Mouse (Mus musculus): ENCODE data around the gene Csad. TPM values are rescaled to one million over a fixed set of nuclear protein-coding genes. Genes with fewer than 3 reads are reported as not detected.

Csad gene
- 77.6 and 82.1 TPM in 2 replicates for polyA plus RNA-seq (2012; rRNA removed)

DNA sequence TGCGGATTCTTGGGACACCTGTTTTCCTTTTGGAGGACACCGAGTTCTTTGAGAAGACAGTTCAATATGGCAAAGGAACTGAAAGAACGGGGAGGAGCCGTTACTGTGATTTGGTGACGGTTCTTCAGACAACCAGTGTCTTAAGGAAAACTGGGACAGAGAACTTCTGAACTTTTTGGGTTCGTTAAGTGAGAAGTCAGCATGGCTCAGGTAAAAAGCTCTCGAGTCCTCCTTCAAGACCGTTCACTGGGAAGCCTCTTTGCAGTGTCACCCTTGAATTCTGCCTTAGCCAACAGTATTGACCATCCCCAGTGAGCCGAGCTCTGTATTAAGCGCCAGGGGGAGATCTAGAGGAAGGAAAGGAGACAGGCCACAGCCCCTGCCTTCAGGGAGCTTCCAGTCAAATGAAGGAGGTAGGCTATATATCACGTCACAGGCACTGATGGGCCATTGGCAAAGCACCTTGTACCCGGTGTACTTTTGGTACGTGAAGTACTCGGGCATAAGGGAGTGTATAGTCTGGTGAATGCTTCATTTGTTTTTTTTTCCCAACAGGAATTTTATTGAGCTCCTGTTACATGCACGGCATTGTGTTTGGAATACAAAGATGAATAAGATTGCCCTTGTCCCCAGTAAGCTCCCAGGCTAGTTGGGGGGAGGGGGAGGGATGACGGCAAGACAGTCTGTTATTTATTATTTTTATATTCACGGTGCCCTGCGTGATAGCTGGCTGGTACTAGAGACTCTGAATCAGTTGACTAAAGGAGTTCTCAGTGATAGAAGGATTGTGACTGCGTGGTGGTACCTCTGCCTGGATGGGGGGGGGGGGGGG, at the start of gene Csad:
Gene Csad, minus strand, starts transcription at position 51 of the 832 bp plus-strand sequence.
- no peak for TF ChIP-seq CTCF (IDR thresholded peaks at IDR 0.05; ENCODE audit: borderline replicate concordance, control insufficient read depth, extremely low read depth, insufficient read depth, low read length, poor library complexity)
- no peak for TF ChIP-seq POLR2A (IDR thresholded peaks at IDR 0.05; ENCODE audit: control insufficient read depth, extremely low read depth, insufficient read depth, low read length, poor library complexity)
- WGBS = 79% methylated on average over 19 of the region's 19 CpGs
- DNase-seq = no peak
- Histone ChIP-seq H3K27me3 (ENCODE audit: control insufficient read depth, insufficient read depth, low read length) (no peaks in the 10 kb centered on the region), H3K4me1 (replicated peaks; ENCODE audit: control insufficient read depth, insufficient read depth, low read length) (peaks cover 32% of the 10 kb centered on the region), H3K27ac (ENCODE audit: control insufficient read depth, insufficient read depth, low read length) (peak within 1 kb of the TSS; percentile 87), H3K4me3 (ENCODE audit: control insufficient read depth, insufficient read depth, low read length) (peak within 1 kb of the TSS; percentile 95), H3K36me3 (ENCODE audit: control insufficient read depth, insufficient read depth, low read length) (peaks cover 26% of the 10 kb centered on the region)

DNA sequence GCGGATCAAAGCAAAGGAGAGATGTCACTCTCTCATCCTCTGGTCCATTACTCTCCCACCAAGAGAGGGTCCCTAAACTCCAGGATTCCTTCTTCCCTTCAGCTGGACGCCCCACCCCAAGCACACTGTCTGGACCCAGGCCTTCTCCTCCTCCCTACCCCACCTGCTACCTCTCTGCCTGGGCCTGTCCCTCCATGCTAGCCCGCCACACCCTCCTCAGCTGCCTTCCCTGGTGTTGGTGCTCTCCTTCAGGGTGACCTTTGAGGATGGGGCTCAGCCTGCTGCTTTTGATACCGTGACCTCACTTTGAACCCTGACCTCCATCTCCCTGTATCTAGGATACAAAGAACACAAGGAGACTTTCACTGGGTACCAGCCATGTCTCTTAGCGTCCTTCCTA, 46.0 kb upstream of the Csad start:
- Histone ChIP-seq H3K4me3 (ENCODE audit: control insufficient read depth, insufficient read depth, low read length) (no peak overlapping the region), H3K4me1 (replicated peaks; ENCODE audit: control insufficient read depth, insufficient read depth, low read length) (peaks cover 24% of the 10 kb centered on the region), H3K27me3 (ENCODE audit: control insufficient read depth, insufficient read depth, low read length) (peaks cover 8% of the 10 kb centered on the region; the same call in 1 of the 2 replicates), H3K27ac (ENCODE audit: control insufficient read depth, insufficient read depth, low read length) (no peak overlapping the region), H3K36me3 (ENCODE audit: control insufficient read depth, insufficient read depth, low read length) (no peaks in the 10 kb centered on the region)
- TF ChIP-seq POLR2A (IDR thresholded peaks at IDR 0.05; ENCODE audit: control insufficient read depth, extremely low read depth, insufficient read depth, low read length, poor library complexity) (no peak), CTCF (IDR thresholded peaks at IDR 0.05; ENCODE audit: borderline replicate concordance, control insufficient read depth, extremely low read depth, insufficient read depth, low read length, poor library complexity) (no peak)
- WGBS = 95% methylated on average over 5 of the region's 5 CpGs
- DNase-seq = no peak

DNA sequence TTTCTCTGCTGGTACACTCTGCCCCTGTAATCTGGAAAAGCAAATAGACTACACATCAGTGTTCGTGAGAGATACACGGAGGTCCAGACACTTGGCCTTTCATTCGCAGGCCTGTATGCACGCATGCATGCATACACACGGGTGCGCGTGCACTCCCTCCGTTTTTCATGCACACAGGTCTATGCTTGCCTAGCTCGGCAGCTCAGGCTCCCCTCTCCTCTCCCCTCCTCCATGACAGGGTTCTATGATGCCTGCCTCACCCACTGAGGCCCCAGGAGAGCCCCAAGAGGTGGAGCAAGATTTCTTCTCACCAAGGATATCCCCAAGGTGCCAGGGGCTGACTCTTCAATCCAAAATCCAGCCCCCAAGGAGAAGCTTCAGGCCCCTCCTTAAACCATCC, 45.4 kb upstream of the Csad start:
- H3K36me3 ChIP-seq (ENCODE audit: control insufficient read depth, insufficient read depth, low read length) = no peaks in the 10 kb centered on the region
- no peak for TF ChIP-seq CTCF (IDR thresholded peaks at IDR 0.05; ENCODE audit: borderline replicate concordance, control insufficient read depth, extremely low read depth, insufficient read depth, low read length, poor library complexity)
- no peak for TF ChIP-seq POLR2A (IDR thresholded peaks at IDR 0.05; ENCODE audit: control insufficient read depth, extremely low read depth, insufficient read depth, low read length, poor library complexity)
- H3K27me3 ChIP-seq (ENCODE audit: control insufficient read depth, insufficient read depth, low read length) = peaks cover 11% of the 10 kb centered on the region; the same call in 1 of the 2 replicates
- H3K27ac ChIP-seq (ENCODE audit: control insufficient read depth, insufficient read depth, low read length) = no peak overlapping the region
- DNase-seq = no peak
- no peak overlapping the region for H3K4me3 ChIP-seq (ENCODE audit: control insufficient read depth, insufficient read depth, low read length)
- peaks cover 28% of the 10 kb centered on the region for H3K4me1 ChIP-seq (replicated peaks; ENCODE audit: control insufficient read depth, insufficient read depth, low read length)
- 90% methylated on average over 9 of the region's 9 CpGs for WGBS

DNA sequence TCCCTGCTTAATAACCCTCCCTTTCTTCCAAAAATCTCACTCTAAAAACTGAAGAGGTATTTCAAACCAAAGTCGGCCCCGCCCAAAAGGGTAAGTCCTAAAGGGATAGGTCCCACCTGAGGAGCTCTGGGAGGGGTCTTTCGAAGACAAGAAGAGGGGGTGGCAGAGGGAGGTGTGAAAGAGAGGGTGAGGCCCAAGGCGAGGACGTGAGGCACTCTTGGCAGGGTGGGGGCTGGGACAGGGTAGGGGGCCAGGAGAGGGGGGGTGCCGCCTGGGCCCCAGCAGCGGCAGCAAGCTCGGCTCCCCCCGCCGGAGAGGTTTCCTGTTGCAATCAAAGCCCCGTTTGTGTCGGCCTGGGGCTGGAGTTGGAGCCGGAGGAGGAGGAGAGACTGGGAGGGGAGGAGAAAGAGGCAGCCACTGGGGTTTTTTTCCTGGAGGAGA, 44.7 kb upstream of the Csad start:
- 24% methylated on average over 13 of the region's 13 CpGs for WGBS
- H3K36me3 ChIP-seq (ENCODE audit: control insufficient read depth, insufficient read depth, low read length) = no peaks in the 10 kb centered on the region
- no peak overlapping the region for H3K4me3 ChIP-seq (ENCODE audit: control insufficient read depth, insufficient read depth, low read length)
- H3K27me3 ChIP-seq (ENCODE audit: control insufficient read depth, insufficient read depth, low read length) = peaks cover 11% of the 10 kb centered on the region; the same call in 1 of the 2 replicates
- H3K4me1 ChIP-seq (replicated peaks; ENCODE audit: control insufficient read depth, insufficient read depth, low read length) = peaks cover 28% of the 10 kb centered on the region
- DNase-seq = no peak
- TF ChIP-seq POLR2A (IDR thresholded peaks at IDR 0.05; ENCODE audit: control insufficient read depth, extremely low read depth, insufficient read depth, low read length, poor library complexity) (no peak), CTCF (IDR thresholded peaks at IDR 0.05; ENCODE audit: borderline replicate concordance, control insufficient read depth, extremely low read depth, insufficient read depth, low read length, poor library complexity) (no peak)
- no peak overlapping the region for H3K27ac ChIP-seq (ENCODE audit: control insufficient read depth, insufficient read depth, low read length)

DNA sequence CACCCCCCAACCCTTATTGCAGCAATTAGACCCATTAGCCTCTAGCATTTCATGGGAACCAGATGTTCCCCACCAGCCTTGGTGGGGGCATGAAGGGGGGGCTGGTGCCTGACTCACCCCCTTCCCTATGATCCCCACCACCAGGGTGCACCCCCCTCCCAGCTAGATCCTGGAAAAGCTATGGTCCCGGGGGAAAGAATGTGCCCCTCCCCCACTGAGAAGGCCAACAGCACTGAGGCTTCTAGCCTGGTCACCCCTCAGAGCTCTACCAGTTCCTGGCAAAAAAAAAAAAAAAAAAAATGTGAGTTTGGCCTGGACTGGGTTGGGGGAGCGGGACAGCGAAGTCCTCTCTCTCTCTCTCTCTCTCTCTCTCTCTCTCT, 44.3 kb upstream of the Csad start:
- Histone ChIP-seq H3K4me1 (replicated peaks; ENCODE audit: control insufficient read depth, insufficient read depth, low read length) (peaks cover 28% of the 10 kb centered on the region), H3K36me3 (ENCODE audit: control insufficient read depth, insufficient read depth, low read length) (no peaks in the 10 kb centered on the region), H3K27ac (ENCODE audit: control insufficient read depth, insufficient read depth, low read length) (no peak overlapping the region), H3K4me3 (ENCODE audit: control insufficient read depth, insufficient read depth, low read length) (no peak overlapping the region), H3K27me3 (ENCODE audit: control insufficient read depth, insufficient read depth, low read length) (peaks cover 11% of the 10 kb centered on the region; the same call in 1 of the 2 replicates)
- WGBS = 36% methylated on average over 3 of the region's 3 CpGs
- no peak for TF ChIP-seq POLR2A (IDR thresholded peaks at IDR 0.05; ENCODE audit: control insufficient read depth, extremely low read depth, insufficient read depth, low read length, poor library complexity)
- no peak for TF ChIP-seq CTCF (IDR thresholded peaks at IDR 0.05; ENCODE audit: borderline replicate concordance, control insufficient read depth, extremely low read depth, insufficient read depth, low read length, poor library complexity)
- no peak for DNase-seq

DNA sequence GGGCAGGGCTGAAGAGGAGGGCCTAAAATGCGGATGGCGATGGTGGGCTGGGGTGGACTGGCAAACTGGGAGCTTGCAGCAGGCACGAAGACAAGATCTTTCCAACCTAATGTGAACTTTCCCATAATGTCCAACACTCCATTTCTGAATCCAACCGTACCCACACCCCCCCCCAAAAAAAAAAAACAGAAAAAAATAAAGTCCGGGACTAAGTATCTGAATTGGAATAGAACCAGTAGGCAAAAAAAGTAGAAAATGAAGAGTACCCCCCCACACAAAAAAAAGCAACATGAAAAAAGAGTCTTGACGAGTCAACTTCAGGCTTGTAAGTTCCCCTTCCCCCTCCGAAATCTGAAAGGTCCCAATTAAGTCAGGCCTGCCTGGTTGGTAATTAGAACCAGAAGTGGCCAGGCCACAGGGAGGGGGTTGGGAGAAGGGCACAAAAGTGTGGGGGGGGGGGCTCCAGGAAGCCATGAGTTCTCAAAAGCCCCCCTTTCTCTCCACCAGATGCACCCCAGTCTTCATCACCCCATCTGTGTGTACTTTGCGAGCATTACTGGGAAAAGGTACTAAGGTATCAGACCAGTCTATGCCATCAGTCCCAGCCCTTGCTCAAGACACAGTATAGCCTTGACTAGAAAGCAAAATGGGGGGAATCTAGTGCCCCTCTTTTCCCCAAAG, 43.7 kb upstream of the Csad start:
- DNase-seq = no peak
- H3K36me3 ChIP-seq (ENCODE audit: control insufficient read depth, insufficient read depth, low read length) = no peaks in the 10 kb centered on the region
- peaks cover 11% of the 10 kb centered on the region; the same call in 1 of the 2 replicates for H3K27me3 ChIP-seq (ENCODE audit: control insufficient read depth, insufficient read depth, low read length)
- TF ChIP-seq POLR2A (IDR thresholded peaks at IDR 0.05; ENCODE audit: control insufficient read depth, extremely low read depth, insufficient read depth, low read length, poor library complexity) (no peak), CTCF (IDR thresholded peaks at IDR 0.05; ENCODE audit: borderline replicate concordance, control insufficient read depth, extremely low read depth, insufficient read depth, low read length, poor library complexity) (no peak)
- H3K4me3 ChIP-seq (ENCODE audit: control insufficient read depth, insufficient read depth, low read length) = peak overlapping the region; percentile 55
- 24% methylated on average over 8 of the region's 8 CpGs for WGBS
- no peak overlapping the region for H3K27ac ChIP-seq (ENCODE audit: control insufficient read depth, insufficient read depth, low read length)
- peaks cover 33% of the 10 kb centered on the region for H3K4me1 ChIP-seq (replicated peaks; ENCODE audit: control insufficient read depth, insufficient read depth, low read length)

Measured in thymus, adult 2 months (tissue).